Mouse (Mus musculus) cortical plate, adult 2 months (tissue): Measurements from ENCODE around the gene Sprr4.
"Not testable (repeated sequence)": the region's sequence is repeated elsewhere in the genome, so short reads cannot be mapped to it uniquely, and the experiment has no call there.

Source experiments
- CTCF ChIP-seq: fragments of 200-500 bp; IDR thresholded peaks from 2 replicates; pipeline ENCODE4 v1.5.1; 2011; ENCODE audit warnings: mild to moderate bottlenecking, control low read depth, low read length; ENCODE audit not compliant: insufficient read depth; ENCODE audit errors: extremely low read depth
- POLR2A ChIP-seq: fragments of 200-500 bp; IDR thresholded peaks from 2 replicates; pipeline ENCODE4 v1.6.1; 2011; ENCODE audit warnings: mild to moderate bottlenecking, low read length, control low read depth; ENCODE audit not compliant: insufficient read depth; ENCODE audit errors: extremely low read depth

DNA sequence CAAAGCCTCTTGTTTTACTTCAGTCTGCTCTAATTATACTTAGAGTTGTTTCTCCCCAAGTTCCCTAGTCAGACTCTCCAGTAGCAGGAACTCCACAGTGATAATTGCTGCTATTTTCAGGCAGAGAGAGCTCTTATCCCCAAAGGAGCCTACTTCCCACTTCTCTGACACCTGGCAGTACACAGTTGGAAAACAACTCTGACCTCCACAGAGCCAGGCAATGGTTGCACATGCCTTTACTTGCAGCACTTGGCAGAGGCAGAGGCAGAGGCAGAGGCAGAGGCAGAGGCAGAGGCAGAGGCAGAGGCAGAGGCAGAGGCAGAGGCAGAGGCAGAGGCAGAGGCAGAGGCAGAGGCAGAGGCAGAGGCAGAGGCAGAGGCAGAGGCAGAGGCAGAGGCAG lies 10.0 kb downstream of the Sprr4 start:
- TF ChIP-seq CTCF, POLR2A: not testable (repeated sequence)
